Mouse (Mus musculus): Measurements from ENCODE around the gene Abl2.
"Not testable (repeated sequence)": the region's sequence is repeated elsewhere in the genome, so short reads cannot be mapped to it uniquely, and the experiment has no call there.

Abl2 gene

GRCm38 (mm10) chr1:156558024-156558930, at the start of gene Abl2:
Gene Abl2, plus strand, starts transcription at chr1:156558786.
- DNase-seq (ENCODE audit: low spot score): peak; percentile 90

GRCm38 (mm10) chr1:156520136-156520780, 38.3 kb upstream of the Abl2 start:
- DNase-seq (ENCODE audit: low spot score): no peak

GRCm38 (mm10) chr1:156521796-156522517, 36.6 kb upstream of the Abl2 start:
- peak; percentile 72 for DNase-seq (ENCODE audit: low spot score)

GRCm38 (mm10) chr1:156523842-156524241, 34.7 kb upstream of the Abl2 start, which contains the start of gene Gm10031:
Gene Gm10031, plus strand, starts transcription at chr1:156524012.
- DNase-seq (ENCODE audit: low spot score): not testable (repeated sequence)

GRCm38 (mm10) chr1:156532476-156533175, 26.0 kb upstream of the Abl2 start:
- DNase-seq (ENCODE audit: low spot score): peak; percentile 40

GRCm38 (mm10) chr1:156533483-156533882, 25.1 kb upstream of the Abl2 start:
- no peak for DNase-seq (ENCODE audit: low spot score)

- DNase-seq (ENCODE audit: low spot score): no peak
Measured at GRCm38 (mm10) chr1:156533911-156534310, 24.7 kb upstream of the Abl2 start.

- DNase-seq (ENCODE audit: low spot score): no peak
Measured at GRCm38 (mm10) chr1:156537031-156537430, 21.6 kb upstream of the Abl2 start.

GRCm38 (mm10) chr1:156537701-156538100, 20.9 kb upstream of the Abl2 start:
- DNase-seq (ENCODE audit: low spot score): no peak

- no peak for DNase-seq (ENCODE audit: low spot score)
Measured at GRCm38 (mm10) chr1:156538382-156538781, 20.2 kb upstream of the Abl2 start.

- no peak for DNase-seq (ENCODE audit: low spot score)
Measured at GRCm38 (mm10) chr1:156539787-156540560, 18.6 kb upstream of the Abl2 start.

GRCm38 (mm10) chr1:156543999-156544398, 14.6 kb upstream of the Abl2 start:
- DNase-seq (ENCODE audit: low spot score): no peak

GRCm38 (mm10) chr1:156558950-156559640, 509 bp downstream of the Abl2 start:
- peak; percentile 50 for DNase-seq (ENCODE audit: low spot score)

- no peak for DNase-seq (ENCODE audit: low spot score)
Measured at GRCm38 (mm10) chr1:156559641-156560020, 1.0 kb downstream of the Abl2 start.

GRCm38 (mm10) chr1:156560500-156560899, 1.9 kb downstream of the Abl2 start:
- no peak for DNase-seq (ENCODE audit: low spot score)

GRCm38 (mm10) chr1:156565328-156565727, 6.7 kb downstream of the Abl2 start:
- DNase-seq (ENCODE audit: low spot score): no peak

GRCm38 (mm10) chr1:156566132-156566531, 7.5 kb downstream of the Abl2 start:
- DNase-seq (ENCODE audit: low spot score): no peak

GRCm38 (mm10) chr1:156569615-156570014, 11.0 kb downstream of the Abl2 start:
- no peak for DNase-seq (ENCODE audit: low spot score)

GRCm38 (mm10) chr1:156572952-156573351, 14.4 kb downstream of the Abl2 start:
- no peak for DNase-seq (ENCODE audit: low spot score)

GRCm38 (mm10) chr1:156581149-156581548, 22.6 kb downstream of the Abl2 start:
- no peak for DNase-seq (ENCODE audit: low spot score)

Measured in yolk sac, embryonic 10.5 days (tissue).